Mouse (Mus musculus): ENCODE data around the gene Mis12. TPM values are rescaled to one million over a fixed set of nuclear protein-coding genes. Genes with fewer than 3 reads are reported as not detected.

Gene Mis12
- polyA plus RNA-seq, 1 experiment from 2014 or later = 23.0 TPM

DNA sequence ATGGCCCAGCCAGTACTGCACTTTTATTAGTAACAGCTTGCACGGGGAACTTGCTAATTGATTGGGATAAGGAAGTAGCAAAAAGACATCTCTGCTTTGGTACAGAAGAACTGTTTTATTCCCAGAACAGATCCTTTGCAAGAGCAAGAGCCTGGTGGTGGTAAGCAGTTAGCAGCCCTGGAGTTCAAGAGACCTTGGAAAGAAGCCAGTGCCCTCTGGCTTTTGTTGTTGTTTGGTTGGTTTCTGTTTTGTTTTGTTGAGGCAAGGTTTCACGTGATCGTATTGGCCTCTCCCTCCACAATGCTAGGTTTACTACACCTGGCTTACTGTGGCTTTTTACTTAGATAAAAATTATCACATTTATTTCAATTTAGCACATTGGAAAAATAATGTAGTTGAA is 8.9 kb downstream of the Mis12 start:
- no peak overlapping the region for H3K4me2 ChIP-seq
- no peaks in the 10 kb centered on the region for H3K27me3 ChIP-seq
- H3K9me3 ChIP-seq (replicated peaks) = no peaks in the 10 kb centered on the region
- WGBS = 73% methylated on average over 3 of the region's 3 CpGs
- H3K36me3 ChIP-seq = peaks cover 38% of the 10 kb centered on the region
- H3K4me1 ChIP-seq (replicated peaks) = peaks cover 5% of the 10 kb centered on the region; the same call in 1 of the 2 replicates
- H3K9ac ChIP-seq = no peak overlapping the region
- no peak overlapping the region for H3K4me3 ChIP-seq
- no peak overlapping the region for H3K27ac ChIP-seq
- ATAC-seq (replicated peaks; ENCODE audit: insufficient number of reproducible peaks, insufficient read depth, low FRiP score, low read depth) = no peak

DNA sequence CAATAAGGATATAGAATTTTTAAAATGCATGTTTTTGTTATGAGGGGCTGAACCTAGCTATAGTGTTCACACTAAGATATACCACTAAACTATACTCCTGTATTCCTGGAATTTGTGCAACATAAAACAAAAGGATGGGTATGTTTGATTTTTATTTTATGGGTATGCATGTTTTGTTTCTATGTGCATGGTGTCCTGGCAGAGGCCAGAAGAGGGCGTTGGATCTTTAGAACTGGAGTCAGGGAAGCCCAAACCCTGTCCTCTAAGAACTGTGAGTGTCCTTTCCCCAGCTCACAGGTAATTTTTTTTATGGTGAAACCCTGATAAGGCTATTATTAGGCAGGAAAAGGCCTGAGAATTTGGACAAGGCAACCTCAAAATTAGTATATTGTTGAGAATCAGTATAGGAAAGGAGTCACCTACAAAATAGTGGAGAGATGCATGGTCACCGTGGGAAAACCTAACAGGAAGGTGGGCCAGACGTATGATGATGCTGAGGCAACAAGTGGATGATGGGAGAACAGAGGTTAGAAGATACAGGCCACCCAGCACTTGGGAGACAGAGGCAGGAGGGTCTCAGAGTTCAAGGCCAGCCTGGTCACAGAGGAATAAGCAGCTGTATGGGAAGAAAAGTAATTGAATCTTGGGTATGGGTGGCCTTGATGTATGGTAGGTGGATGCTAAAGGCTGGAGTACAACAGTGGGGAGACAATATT is 10.2 kb downstream of the Mis12 start:
- Histone ChIP-seq H3K9ac (no peak overlapping the region), H3K27me3 (no peaks in the 10 kb centered on the region), H3K4me2 (no peak overlapping the region), H3K9me3 (replicated peaks) (no peaks in the 10 kb centered on the region), H3K27ac (no peak overlapping the region), H3K4me1 (replicated peaks) (peaks cover 5% of the 10 kb centered on the region; the same call in 1 of the 2 replicates), H3K4me3 (no peak overlapping the region), H3K36me3 (peaks cover 35% of the 10 kb centered on the region)
- ATAC-seq (replicated peaks; ENCODE audit: insufficient number of reproducible peaks, insufficient read depth, low FRiP score, low read depth) = no peak
- WGBS = 78% methylated on average over 3 of the region's 3 CpGs

DNA sequence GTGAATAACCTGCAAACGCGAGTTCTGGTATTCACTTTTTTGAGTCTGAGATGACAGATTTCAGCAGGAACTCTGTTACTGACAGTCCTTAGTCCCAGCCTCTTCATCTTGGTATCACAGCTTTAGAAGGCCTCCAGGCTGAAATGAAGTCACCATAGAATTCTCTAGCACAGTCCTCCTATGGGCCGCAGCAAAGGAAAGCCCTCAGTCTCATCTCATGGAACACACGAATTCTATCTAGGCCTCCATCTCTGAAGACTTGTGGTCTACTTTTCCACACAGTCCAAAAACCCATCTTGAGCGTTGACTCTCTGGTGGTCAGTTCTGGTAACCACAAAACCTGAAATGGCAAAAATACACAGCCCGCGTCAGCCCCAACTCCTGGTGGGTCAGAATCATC is 12.7 kb downstream of the Mis12 start:
- 63% methylated on average over 7 of the region's 7 CpGs for WGBS
- peak overlapping the region; percentile 91 for H3K4me2 ChIP-seq
- peak overlapping the region; percentile 60 for H3K4me3 ChIP-seq
- H3K9ac ChIP-seq = peak overlapping the region; percentile 53; the same call in 1 of the 2 replicates
- H3K4me1 ChIP-seq (replicated peaks) = peaks cover 5% of the 10 kb centered on the region; the same call in 1 of the 2 replicates
- ATAC-seq (replicated peaks; ENCODE audit: insufficient number of reproducible peaks, insufficient read depth, low FRiP score, low read depth) = no peak
- H3K9me3 ChIP-seq (replicated peaks) = no peaks in the 10 kb centered on the region
- no peaks in the 10 kb centered on the region for H3K27me3 ChIP-seq
- H3K27ac ChIP-seq = no peak overlapping the region
- H3K36me3 ChIP-seq = peaks cover 10% of the 10 kb centered on the region

DNA sequence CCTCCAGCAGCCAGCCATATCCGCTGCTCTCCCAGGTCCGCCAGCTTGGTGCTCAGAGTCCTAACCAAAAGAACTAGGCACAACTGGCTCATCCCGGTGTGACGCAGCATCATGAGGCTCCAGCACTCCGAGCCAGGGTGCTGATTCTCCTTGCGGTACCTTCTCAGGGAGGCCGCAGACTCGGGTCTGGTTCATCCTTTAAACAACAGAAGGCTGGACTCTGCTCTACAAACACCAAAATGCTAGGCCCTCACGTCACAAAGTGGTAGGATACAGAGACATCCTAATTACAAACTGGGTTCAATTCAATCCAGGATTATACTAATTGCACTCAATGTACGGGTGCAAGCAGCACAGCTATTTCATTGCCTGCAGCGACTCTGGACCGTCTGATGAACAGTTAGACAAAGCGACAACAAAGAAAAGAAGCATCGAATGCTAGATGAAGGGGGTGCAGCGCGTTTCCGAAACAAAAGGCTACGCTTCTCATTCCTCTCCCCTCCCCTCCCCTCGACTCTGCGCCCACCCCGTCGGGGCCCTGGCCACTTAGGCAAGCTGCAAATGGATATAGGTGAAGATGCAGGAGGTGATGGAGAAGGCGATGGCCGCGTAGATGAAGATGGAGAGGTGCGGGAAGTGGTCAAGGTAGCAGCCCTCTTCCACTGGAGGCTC is 13.2 kb downstream of the Mis12 start:
- no peak for ATAC-seq (replicated peaks; ENCODE audit: insufficient number of reproducible peaks, insufficient read depth, low FRiP score, low read depth)
- 11% methylated on average over 26 of the region's 26 CpGs for WGBS
- Histone ChIP-seq H3K4me1 (replicated peaks) (peaks cover 5% of the 10 kb centered on the region; the same call in 1 of the 2 replicates), H3K4me2 (peak overlapping the region; percentile 91), H3K27ac (peak overlapping the region; percentile 57), H3K9ac (peak overlapping the region; percentile 53), H3K27me3 (no peaks in the 10 kb centered on the region), H3K9me3 (replicated peaks) (no peaks in the 10 kb centered on the region), H3K36me3 (peaks cover 5% of the 10 kb centered on the region), H3K4me3 (peak overlapping the region; percentile 60)

DNA sequence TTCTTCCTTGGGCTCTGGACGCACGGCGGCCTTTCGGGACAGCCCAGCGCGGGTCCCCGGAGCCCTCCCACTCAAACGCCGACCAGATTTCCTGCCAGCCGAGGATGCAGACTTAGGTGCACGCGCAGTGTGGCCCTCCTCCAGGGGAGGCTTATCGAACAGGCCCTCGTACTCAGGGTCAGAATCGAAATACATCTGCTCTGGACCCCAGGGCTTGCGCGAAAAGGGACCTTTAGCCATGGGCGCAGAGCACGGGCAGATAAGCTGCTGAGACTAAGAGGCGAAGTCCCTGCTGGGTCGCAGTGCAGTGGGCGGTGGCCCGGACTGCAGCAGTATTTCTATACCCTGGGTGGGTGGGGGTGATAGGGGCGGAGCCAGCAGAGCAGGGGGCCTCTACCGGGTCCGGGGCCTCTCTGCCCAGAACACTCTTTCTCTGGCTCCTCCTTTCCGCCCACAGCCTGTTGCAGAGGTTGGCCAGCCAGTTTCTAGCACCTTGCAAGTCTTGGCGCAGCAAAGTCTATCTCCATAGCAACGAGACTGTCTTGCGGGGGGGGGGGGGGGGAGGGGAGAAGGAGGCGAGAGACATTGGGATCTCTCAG is 13.9 kb downstream of the Mis12 start, which contains the start of gene 6330403K07Rik:
Gene 6330403K07Rik (minus strand): TSS at position 351 of the 599 bp plus-strand sequence.
- Histone ChIP-seq H3K4me1 (replicated peaks) (peaks cover 5% of the 10 kb centered on the region; the same call in 1 of the 2 replicates), H3K27ac (peak within 1 kb of the TSS; percentile 57), H3K9ac (peak within 1 kb of the TSS; percentile 53), H3K27me3 (no peaks in the 10 kb centered on the region), H3K9me3 (replicated peaks) (no peaks in the 10 kb centered on the region), H3K4me3 (peak within 1 kb of the TSS; percentile 60), H3K36me3 (no peaks in the 10 kb centered on the region), H3K4me2 (peak within 1 kb of the TSS; percentile 91)
- WGBS = under 1% methylated on average over 29 of the region's 31 CpGs
- ATAC-seq (replicated peaks; ENCODE audit: insufficient number of reproducible peaks, insufficient read depth, low FRiP score, low read depth) = peak; percentile 93

DNA sequence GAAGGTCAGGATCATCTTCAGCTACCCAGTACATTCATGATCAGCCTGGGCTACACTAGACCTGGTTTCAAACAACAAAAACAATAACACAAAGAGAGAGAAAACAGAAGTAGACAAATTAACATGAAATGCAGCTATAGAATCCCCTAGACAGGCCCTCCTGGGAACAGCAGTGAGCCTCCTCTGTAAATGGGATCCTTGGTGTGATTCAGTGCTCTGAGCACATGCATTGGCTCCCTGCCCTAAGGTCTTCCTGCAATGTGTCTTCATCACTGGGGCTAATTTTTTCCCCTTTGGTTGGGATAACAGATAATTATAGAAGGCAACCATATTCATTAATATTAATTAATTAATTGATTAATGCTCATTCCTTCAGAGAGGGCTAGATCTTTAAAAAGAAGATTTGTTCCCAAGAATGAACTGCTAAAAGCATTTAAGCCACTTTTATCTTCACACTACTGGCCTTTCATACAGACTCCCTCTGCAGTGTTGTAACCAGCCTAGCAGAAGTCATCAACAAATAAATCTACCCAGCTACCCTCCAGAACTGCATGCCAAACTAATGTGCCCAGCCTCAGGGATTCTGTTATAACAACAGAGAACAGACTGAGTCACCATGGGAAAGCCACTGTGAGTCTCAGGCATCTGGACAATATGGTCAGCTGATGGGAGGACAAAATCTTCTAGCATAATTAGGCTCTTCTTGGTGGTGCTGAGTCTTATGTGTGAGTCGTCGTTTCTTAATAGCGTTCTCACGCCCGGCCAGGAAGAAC is 20.3 kb downstream of the Mis12 start:
- H3K36me3 ChIP-seq = no peaks in the 10 kb centered on the region
- no peaks in the 10 kb centered on the region for H3K4me1 ChIP-seq (replicated peaks)
- H3K4me3 ChIP-seq = no peak overlapping the region
- H3K27me3 ChIP-seq = no peaks in the 10 kb centered on the region
- WGBS = 94% methylated on average over 5 of the region's 5 CpGs
- no peak overlapping the region for H3K4me2 ChIP-seq
- H3K27ac ChIP-seq = no peak overlapping the region
- H3K9me3 ChIP-seq (replicated peaks) = no peaks in the 10 kb centered on the region
- H3K9ac ChIP-seq = no peak overlapping the region
- no peak for ATAC-seq (replicated peaks; ENCODE audit: insufficient number of reproducible peaks, insufficient read depth, low FRiP score, low read depth)

DNA sequence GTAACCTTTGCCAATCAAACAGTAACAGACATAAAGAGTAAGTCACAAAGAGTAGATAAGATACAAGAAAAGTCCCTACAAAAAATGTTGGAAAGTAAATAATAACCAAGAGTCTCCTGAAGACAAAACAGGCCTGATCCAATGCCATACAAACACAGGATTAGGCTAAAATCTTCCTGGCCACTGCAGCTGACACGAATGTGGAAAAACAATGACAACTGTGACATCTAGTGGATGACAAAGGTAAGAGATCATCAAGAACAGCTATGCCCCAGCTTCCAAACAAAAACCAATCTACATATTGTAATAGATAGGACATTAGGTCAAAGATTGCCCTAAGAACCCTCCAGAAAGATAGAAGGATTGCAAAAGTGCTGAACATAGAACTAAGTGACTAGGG is 33.1 kb downstream of the Mis12 start:
- Histone ChIP-seq H3K9ac (no peak overlapping the region), H3K36me3 (no peaks in the 10 kb centered on the region), H3K9me3 (replicated peaks) (no peaks in the 10 kb centered on the region), H3K4me2 (no peak overlapping the region), H3K27me3 (no peaks in the 10 kb centered on the region), H3K4me3 (no peak overlapping the region), H3K4me1 (replicated peaks) (no peaks in the 10 kb centered on the region), H3K27ac (no peak overlapping the region)
- 3% methylated on average over 1 of the region's 1 CpGs for WGBS
- no peak for ATAC-seq (replicated peaks; ENCODE audit: insufficient number of reproducible peaks, insufficient read depth, low FRiP score, low read depth)

DNA sequence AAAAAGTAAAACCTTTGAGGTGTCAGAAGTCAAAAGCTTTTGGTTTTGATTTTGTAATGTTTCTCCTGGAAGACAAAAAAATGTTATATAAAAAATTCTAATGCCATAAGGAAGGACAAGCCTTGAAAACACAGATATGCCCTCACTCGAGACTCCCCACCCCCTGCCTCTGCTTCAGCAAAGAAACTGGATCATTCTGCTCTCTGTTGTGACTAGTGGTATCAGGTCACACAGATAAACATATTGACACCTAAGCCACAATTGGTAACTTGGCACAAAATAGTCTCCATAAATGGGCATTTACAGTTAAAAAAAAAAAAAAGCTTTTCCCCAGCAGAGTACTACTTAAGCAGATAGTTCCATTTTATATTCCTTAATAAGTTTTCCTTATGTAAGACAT is 56.9 kb downstream of the Mis12 start:
- H3K4me1 ChIP-seq (replicated peaks) = no peaks in the 10 kb centered on the region

More for the DNA sequence above, 56.9 kb downstream of the Mis12 start:
- WGBS = 64% methylated on average over 1 of the region's 1 CpGs
- H3K36me3 ChIP-seq = no peaks in the 10 kb centered on the region; the same call in 1 of the 2 replicates
- ATAC-seq (replicated peaks; ENCODE audit: insufficient number of reproducible peaks, insufficient read depth, low FRiP score, low read depth) = no peak
- H3K4me2 ChIP-seq = no peak overlapping the region
- H3K9me3 ChIP-seq (replicated peaks) = 0 out of 2 replicates have a peak, but pooled peaks cover 4% of the 10 kb centered on the region
- no peak overlapping the region for H3K4me3 ChIP-seq
- no peak overlapping the region for H3K27ac ChIP-seq
- H3K27me3 ChIP-seq = no peaks in the 10 kb centered on the region
- no peak overlapping the region for H3K9ac ChIP-seq

Other genes starting within 250 kb of the Mis12 start
- gene Scimp, start 207.0 kb upstream of the Mis12 start, polyA plus RNA-seq (2015; fragmentation: Nextera tagmentation; extraction: Ambion mirVana) = 0.45 and 0.60 TPM in 2 replicates
- gene Rabep1, start 174.8 kb upstream of the Mis12 start, polyA plus RNA-seq (2015; fragmentation: Nextera tagmentation; extraction: Ambion mirVana) = 26.4 and 29.1 TPM in 2 replicates
- 98.2 and 106 TPM in 2 replicates for gene Nup88, start 49.6 kb upstream of the Mis12 start, polyA plus RNA-seq (2015; fragmentation: Nextera tagmentation; extraction: Ambion mirVana)
- 47.6 and 53.1 TPM in 2 replicates for gene Rpain, start 49.4 kb upstream of the Mis12 start, polyA plus RNA-seq (2015; fragmentation: Nextera tagmentation; extraction: Ambion mirVana)
- 231 and 266 TPM in 2 replicates for gene C1qbp, start 36.6 kb upstream of the Mis12 start, polyA plus RNA-seq (2015; fragmentation: Nextera tagmentation; extraction: Ambion mirVana)
- gene Dhx33, start 15.2 kb upstream of the Mis12 start, polyA plus RNA-seq (2015; fragmentation: Nextera tagmentation; extraction: Ambion mirVana) = 11.4 and 13.7 TPM in 2 replicates
- 31.7 and 35.6 TPM in 2 replicates for gene Derl2, start 230 bp downstream of the Mis12 start, polyA plus RNA-seq (2015; fragmentation: Nextera tagmentation; extraction: Ambion mirVana)
- 25.5 and 36.7 TPM in 2 replicates for gene 6330403K07Rik, start 13.9 kb downstream of the Mis12 start, polyA plus RNA-seq (2015; fragmentation: Nextera tagmentation; extraction: Ambion mirVana)
- gene Nlrp1a, start 125.1 kb downstream of the Mis12 start, polyA plus RNA-seq (2015; fragmentation: Nextera tagmentation; extraction: Ambion mirVana) = 0.04 and 0.16 TPM in 2 replicates
- gene Nlrp1b, start 211.1 kb downstream of the Mis12 start, polyA plus RNA-seq (2015; fragmentation: Nextera tagmentation; extraction: Ambion mirVana) = 0.08 TPM in 1 of 2 replicates, not detected in the other